Mouse (Mus musculus): ENCODE data around the gene Fam178b. TPM values are rescaled to one million over a fixed set of nuclear protein-coding genes. Genes with fewer than 3 reads are reported as not detected.

Fam178b gene
- polyA plus RNA-seq, 1 experiment: 9.8 TPM

GRCm38 (mm10) chr1:36554633-36555399, 128.2 kb downstream of the Fam178b start:
- Histone ChIP-seq H3K27me3 (ENCODE audit: control insufficient read depth, insufficient read depth, low read length, poor library complexity, severe bottlenecking) (no peaks in the 10 kb centered on the region), H3K4me1 (ENCODE audit: control insufficient read depth, insufficient read depth, low read length) (peaks cover 2% of the 10 kb centered on the region), H3K9me3 (replicated peaks; ENCODE audit: control insufficient read depth, insufficient read depth, low read length, poor library complexity, severe bottlenecking) (no peaks in the 10 kb centered on the region), H3K4me3 (ENCODE audit: low read depth, low read length) (no peak overlapping the region), H3K36me3 (ENCODE audit: control insufficient read depth, insufficient read depth, low read length, poor library complexity, severe bottlenecking) (no peaks in the 10 kb centered on the region), H3K9ac (ENCODE audit: low read depth, poor library complexity, severe bottlenecking) (no peak overlapping the region), H3K27ac (ENCODE audit: insufficient read depth, low read length) (no peak overlapping the region)
- TF ChIP-seq EP300 (IDR thresholded peaks at IDR 0.05; ENCODE audit: insufficient read depth, low read depth, low read length) (no peak), CTCF (IDR thresholded peaks at IDR 0.05; ENCODE audit: low read depth, low read length) (no peak), POLR2A (IDR thresholded peaks at IDR 0.05; ENCODE audit: insufficient read depth, low read length) (no peak)

- Histone ChIP-seq H3K27me3 (ENCODE audit: control insufficient read depth, insufficient read depth, low read length, poor library complexity, severe bottlenecking) (no peaks in the 10 kb centered on the region), H3K4me3 (ENCODE audit: low read depth, low read length) (no peak overlapping the region), H3K9me3 (replicated peaks; ENCODE audit: control insufficient read depth, insufficient read depth, low read length, poor library complexity, severe bottlenecking) (no peaks in the 10 kb centered on the region), H3K36me3 (ENCODE audit: control insufficient read depth, insufficient read depth, low read length, poor library complexity, severe bottlenecking) (no peaks in the 10 kb centered on the region), H3K9ac (ENCODE audit: low read depth, poor library complexity, severe bottlenecking) (no peak overlapping the region), H3K4me1 (ENCODE audit: control insufficient read depth, insufficient read depth, low read length) (peaks cover 2% of the 10 kb centered on the region), H3K27ac (ENCODE audit: insufficient read depth, low read length) (no peak overlapping the region)
- TF ChIP-seq EP300 (IDR thresholded peaks at IDR 0.05; ENCODE audit: insufficient read depth, low read depth, low read length): no peak
- TF ChIP-seq POLR2A (IDR thresholded peaks at IDR 0.05; ENCODE audit: insufficient read depth, low read length): no peak
- no peak for TF ChIP-seq CTCF (IDR thresholded peaks at IDR 0.05; ENCODE audit: low read depth, low read length)
These were observed 130.5 kb downstream of the Fam178b start for GRCm38 (mm10) chr1:36552506-36552905.

GRCm38 (mm10) chr1:36551904-36552303, 131.1 kb downstream of the Fam178b start:
- Histone ChIP-seq H3K27me3 (ENCODE audit: control insufficient read depth, insufficient read depth, low read length, poor library complexity, severe bottlenecking) (no peaks in the 10 kb centered on the region), H3K4me1 (ENCODE audit: control insufficient read depth, insufficient read depth, low read length) (peaks cover 2% of the 10 kb centered on the region), H3K36me3 (ENCODE audit: control insufficient read depth, insufficient read depth, low read length, poor library complexity, severe bottlenecking) (no peaks in the 10 kb centered on the region), H3K27ac (ENCODE audit: insufficient read depth, low read length) (no peak overlapping the region), H3K4me3 (ENCODE audit: low read depth, low read length) (no peak overlapping the region), H3K9ac (ENCODE audit: low read depth, poor library complexity, severe bottlenecking) (no peak overlapping the region), H3K9me3 (replicated peaks; ENCODE audit: control insufficient read depth, insufficient read depth, low read length, poor library complexity, severe bottlenecking) (no peaks in the 10 kb centered on the region)
- TF ChIP-seq POLR2A (IDR thresholded peaks at IDR 0.05; ENCODE audit: insufficient read depth, low read length) (no peak), CTCF (IDR thresholded peaks at IDR 0.05; ENCODE audit: low read depth, low read length) (peak; percentile 11), EP300 (IDR thresholded peaks at IDR 0.05; ENCODE audit: insufficient read depth, low read depth, low read length) (no peak)

- no peak for TF ChIP-seq CTCF (IDR thresholded peaks at IDR 0.05; ENCODE audit: low read depth, low read length)
- no peak for TF ChIP-seq EP300 (IDR thresholded peaks at IDR 0.05; ENCODE audit: insufficient read depth, low read depth, low read length)
- TF ChIP-seq POLR2A (IDR thresholded peaks at IDR 0.05; ENCODE audit: insufficient read depth, low read length): no peak
- Histone ChIP-seq H3K4me1 (ENCODE audit: control insufficient read depth, insufficient read depth, low read length) (peaks cover 2% of the 10 kb centered on the region), H3K36me3 (ENCODE audit: control insufficient read depth, insufficient read depth, low read length, poor library complexity, severe bottlenecking) (no peaks in the 10 kb centered on the region)
These were observed 132.7 kb downstream of the Fam178b start for GRCm38 (mm10) chr1:36550075-36550863.

GRCm38 (mm10) chr1:36549491-36549890, 133.5 kb downstream of the Fam178b start:
- Histone ChIP-seq H3K36me3 (ENCODE audit: control insufficient read depth, insufficient read depth, low read length, poor library complexity, severe bottlenecking) (no peaks in the 10 kb centered on the region), H3K4me1 (ENCODE audit: control insufficient read depth, insufficient read depth, low read length) (no peaks in the 10 kb centered on the region), H3K27ac (ENCODE audit: insufficient read depth, low read length) (no peak overlapping the region)

More at GRCm38 (mm10) chr1:36550075-36550863, 132.7 kb downstream of the Fam178b start:
- Histone ChIP-seq H3K4me3 (ENCODE audit: low read depth, low read length) (no peak overlapping the region), H3K9me3 (replicated peaks; ENCODE audit: control insufficient read depth, insufficient read depth, low read length, poor library complexity, severe bottlenecking) (no peaks in the 10 kb centered on the region), H3K27ac (ENCODE audit: insufficient read depth, low read length) (no peak overlapping the region), H3K27me3 (ENCODE audit: control insufficient read depth, insufficient read depth, low read length, poor library complexity, severe bottlenecking) (no peaks in the 10 kb centered on the region), H3K9ac (ENCODE audit: low read depth, poor library complexity, severe bottlenecking) (no peak overlapping the region)

More at GRCm38 (mm10) chr1:36549491-36549890, 133.5 kb downstream of the Fam178b start:
- TF ChIP-seq EP300 (IDR thresholded peaks at IDR 0.05; ENCODE audit: insufficient read depth, low read depth, low read length): no peak
- no peak for TF ChIP-seq CTCF (IDR thresholded peaks at IDR 0.05; ENCODE audit: low read depth, low read length)
- no peak for TF ChIP-seq POLR2A (IDR thresholded peaks at IDR 0.05; ENCODE audit: insufficient read depth, low read length)
- Histone ChIP-seq H3K9me3 (replicated peaks; ENCODE audit: control insufficient read depth, insufficient read depth, low read length, poor library complexity, severe bottlenecking) (no peaks in the 10 kb centered on the region), H3K4me3 (ENCODE audit: low read depth, low read length) (no peak overlapping the region), H3K9ac (ENCODE audit: low read depth, poor library complexity, severe bottlenecking) (no peak overlapping the region), H3K27me3 (ENCODE audit: control insufficient read depth, insufficient read depth, low read length, poor library complexity, severe bottlenecking) (no peaks in the 10 kb centered on the region)
